Mouse (Mus musculus): ENCODE data around the gene Swsap1.

DNA sequence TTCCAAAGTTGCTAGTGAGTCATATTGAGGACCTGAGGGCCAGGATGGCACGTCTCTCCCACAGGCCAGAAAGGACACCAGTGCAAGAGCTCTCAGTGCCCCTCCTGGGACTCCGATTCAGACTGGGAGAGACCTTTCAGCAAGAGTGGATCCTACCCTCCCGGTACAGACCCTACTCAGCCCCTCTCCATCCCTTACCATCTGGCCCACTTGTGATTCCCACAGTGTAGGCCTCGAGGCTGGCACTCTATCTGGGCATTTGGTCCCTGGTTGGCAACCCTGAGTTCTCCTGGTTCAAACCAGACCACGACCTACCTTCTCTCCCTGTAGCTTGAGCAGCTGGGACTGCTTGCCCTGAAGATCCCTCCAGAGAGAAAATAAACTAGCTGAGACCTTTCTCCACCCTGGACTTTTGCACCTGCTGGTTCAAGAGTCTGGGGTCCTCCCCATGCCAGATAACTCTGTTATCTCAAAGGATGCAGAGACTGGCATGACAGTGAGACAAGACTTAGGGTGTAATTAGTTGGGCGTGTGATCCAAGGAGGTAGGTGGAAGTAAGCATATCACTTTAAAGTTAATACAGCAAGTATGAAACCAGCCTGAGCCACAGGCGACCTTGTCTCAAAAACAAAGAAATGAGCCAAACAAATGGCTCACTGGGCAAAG lies 20.0 kb upstream of the Swsap1 start:
- no peak for TF ChIP-seq CTCF (IDR thresholded peaks at IDR 0.05; ENCODE audit: extremely low read depth, insufficient read depth, low read length)
- no peak for TF ChIP-seq POLR2A (IDR thresholded peaks at IDR 0.05; ENCODE audit: extremely low read depth, insufficient read depth, low read length)

All from cortical plate, adult 2 months (tissue).